Mouse (Mus musculus): Measurements from ENCODE around the gene Emc4. TPM values are rescaled to one million over a fixed set of nuclear protein-coding genes. Genes with fewer than 3 reads are reported as not detected.
A peak's percentile ranks its signal among the peaks of the same experiment; 100 is the strongest.

Gene Emc4
- polyA plus RNA-seq, 1 experiment from 2014 or later = 111 TPM

- H3K4me3 ChIP-seq (replicated peaks) = no peak overlapping the region
- H3K36me3 ChIP-seq (replicated peaks) = 0 out of 2 replicates have a peak, but pooled peaks cover 3% of the 10 kb centered on the region
- H3K9me3 ChIP-seq = no peaks in the 10 kb centered on the region
- H3K27me3 ChIP-seq = peaks cover 1% of the 10 kb centered on the region; the same call in 1 of the 2 replicates
- 80% methylated on average over 5 of the region's 5 CpGs for WGBS
- H3K4me1 ChIP-seq = peaks cover 14% of the 10 kb centered on the region
- no peak overlapping the region for H3K9ac ChIP-seq
- no peak for ATAC-seq (ENCODE audit: low FRiP score)
- H3K27ac ChIP-seq = no peak overlapping the region
- no peak overlapping the region for H3K4me2 ChIP-seq
Measured at GRCm38 (mm10) chr2:112369941-112370340, 2.1 kb upstream of the Emc4 start.

GRCm38 (mm10) chr2:112367222-112367621 lies 605 bp downstream of the Emc4 start:
- Histone ChIP-seq H3K9me3 (no peaks in the 10 kb centered on the region), H3K9ac (peak overlapping the region; percentile 81), H3K4me1 (peaks cover 14% of the 10 kb centered on the region), H3K4me2 (peak overlapping the region; percentile 90), H3K4me3 (replicated peaks) (peak overlapping the region; percentile 84), H3K27ac (no peak overlapping the region), H3K36me3 (replicated peaks) (peaks cover 25% of the 10 kb centered on the region), H3K27me3 (no peaks in the 10 kb centered on the region)
- 17% methylated on average over 15 of the region's 15 CpGs for WGBS
- ATAC-seq (ENCODE audit: low FRiP score) = peak; percentile 1; the same call in 1 of the 2 replicates

GRCm38 (mm10) chr2:112360781-112361169 lies 7.1 kb downstream of the Emc4 start:
- ATAC-seq (ENCODE audit: low FRiP score) = no peak
- no peaks in the 10 kb centered on the region for H3K4me1 ChIP-seq
- H3K9me3 ChIP-seq = no peaks in the 10 kb centered on the region
- H3K27me3 ChIP-seq = no peaks in the 10 kb centered on the region
- no peak overlapping the region for H3K4me2 ChIP-seq
- H3K36me3 ChIP-seq (replicated peaks) = peaks cover 83% of the 10 kb centered on the region
- no peak overlapping the region for H3K27ac ChIP-seq
- H3K4me3 ChIP-seq (replicated peaks) = no peak overlapping the region
- 86% methylated on average over 2 of the region's 2 CpGs for WGBS
- H3K9ac ChIP-seq = no peak overlapping the region

- no peak overlapping the region for H3K9ac ChIP-seq
- no peak for ATAC-seq (ENCODE audit: low FRiP score)
- H3K27ac ChIP-seq = no peak overlapping the region
- no peak overlapping the region for H3K4me2 ChIP-seq
- H3K27me3 ChIP-seq = no peaks in the 10 kb centered on the region
- no peak overlapping the region for H3K4me3 ChIP-seq (replicated peaks)
- H3K4me1 ChIP-seq = no peaks in the 10 kb centered on the region
- H3K36me3 ChIP-seq (replicated peaks) = peaks cover 82% of the 10 kb centered on the region
- H3K9me3 ChIP-seq = no peaks in the 10 kb centered on the region
- WGBS = 94% methylated on average over 12 of the region's 12 CpGs
Measured at GRCm38 (mm10) chr2:112360012-112360780, 7.6 kb downstream of the Emc4 start.

GRCm38 (mm10) chr2:112359611-112360010 lies 8.2 kb downstream of the Emc4 start:
- WGBS = 87% methylated on average over 2 of the region's 2 CpGs
- no peak overlapping the region for H3K9ac ChIP-seq
- H3K4me2 ChIP-seq = no peak overlapping the region
- H3K4me3 ChIP-seq (replicated peaks) = no peak overlapping the region
- no peaks in the 10 kb centered on the region for H3K4me1 ChIP-seq
- H3K9me3 ChIP-seq = no peaks in the 10 kb centered on the region
- H3K27me3 ChIP-seq = no peaks in the 10 kb centered on the region
- no peak for ATAC-seq (ENCODE audit: low FRiP score)
- peaks cover 78% of the 10 kb centered on the region for H3K36me3 ChIP-seq (replicated peaks)
- no peak overlapping the region for H3K27ac ChIP-seq

GRCm38 (mm10) chr2:112353685-112354455 lies 14.0 kb downstream of the Emc4 start:
- peaks cover 58% of the 10 kb centered on the region for H3K36me3 ChIP-seq (replicated peaks)
- WGBS = 94% methylated on average over 7 of the region's 7 CpGs

GRCm38 (mm10) chr2:112348246-112348645 lies 19.6 kb downstream of the Emc4 start:
- ATAC-seq (ENCODE audit: low FRiP score) = no peak
- no peaks in the 10 kb centered on the region for H3K9me3 ChIP-seq
- H3K4me1 ChIP-seq = no peaks in the 10 kb centered on the region
- H3K4me3 ChIP-seq (replicated peaks) = no peak overlapping the region
- 88% methylated on average over 3 of the region's 3 CpGs for WGBS
- peaks cover 35% of the 10 kb centered on the region for H3K36me3 ChIP-seq (replicated peaks)
- no peaks in the 10 kb centered on the region for H3K27me3 ChIP-seq
- H3K27ac ChIP-seq = no peak overlapping the region
- H3K4me2 ChIP-seq = no peak overlapping the region
- H3K9ac ChIP-seq = no peak overlapping the region

More at GRCm38 (mm10) chr2:112353685-112354455, 14.0 kb downstream of the Emc4 start:
- Histone ChIP-seq H3K9me3 (no peaks in the 10 kb centered on the region), H3K27ac (no peak overlapping the region), H3K9ac (no peak overlapping the region), H3K27me3 (no peaks in the 10 kb centered on the region), H3K4me3 (replicated peaks) (no peak overlapping the region), H3K4me1 (no peaks in the 10 kb centered on the region), H3K4me2 (no peak overlapping the region)
- ATAC-seq (ENCODE audit: low FRiP score) = no peak

GRCm38 (mm10) chr2:112341117-112341516 lies 26.7 kb downstream of the Emc4 start:
- Histone ChIP-seq H3K4me1 (no peaks in the 10 kb centered on the region), H3K27me3 (no peaks in the 10 kb centered on the region), H3K27ac (no peak overlapping the region), H3K4me3 (replicated peaks) (no peak overlapping the region), H3K36me3 (replicated peaks) (peaks cover 38% of the 10 kb centered on the region), H3K9me3 (no peaks in the 10 kb centered on the region), H3K4me2 (no peak overlapping the region), H3K9ac (no peak overlapping the region)
- no peak for ATAC-seq (ENCODE audit: low FRiP score)
- 75% methylated on average over 3 of the region's 3 CpGs for whole genome bisulfite sequencing

- 86% methylated on average over 2 of the region's 2 CpGs for WGBS
- H3K4me3 ChIP-seq (replicated peaks) = no peak overlapping the region
- H3K4me1 ChIP-seq = no peaks in the 10 kb centered on the region
- H3K9me3 ChIP-seq = no peaks in the 10 kb centered on the region
- H3K9ac ChIP-seq = no peak overlapping the region
- no peak for ATAC-seq (ENCODE audit: low FRiP score)
- no peak overlapping the region for H3K27ac ChIP-seq
- no peaks in the 10 kb centered on the region for H3K27me3 ChIP-seq
- H3K36me3 ChIP-seq (replicated peaks) = peaks cover 43% of the 10 kb centered on the region
- no peak overlapping the region for H3K4me2 ChIP-seq
Measured at GRCm38 (mm10) chr2:112339736-112340135, 28.1 kb downstream of the Emc4 start.

- Histone ChIP-seq H3K4me2 (no peak overlapping the region), H3K4me1 (no peaks in the 10 kb centered on the region), H3K9ac (no peak overlapping the region), H3K27me3 (no peaks in the 10 kb centered on the region), H3K4me3 (replicated peaks) (no peak overlapping the region), H3K27ac (no peak overlapping the region), H3K9me3 (no peaks in the 10 kb centered on the region), H3K36me3 (replicated peaks) (peaks cover 39% of the 10 kb centered on the region)
- no peak for ATAC-seq (ENCODE audit: low FRiP score)
- 92% methylated on average over 6 of the region's 6 CpGs for WGBS
Measured at GRCm38 (mm10) chr2:112337211-112337610, 30.6 kb downstream of the Emc4 start.

- Histone ChIP-seq H3K9me3 (no peaks in the 10 kb centered on the region), H3K27me3 (no peaks in the 10 kb centered on the region), H3K9ac (no peak overlapping the region), H3K4me2 (no peak overlapping the region), H3K27ac (no peak overlapping the region), H3K36me3 (replicated peaks) (peaks cover 20% of the 10 kb centered on the region), H3K4me1 (no peaks in the 10 kb centered on the region), H3K4me3 (replicated peaks) (no peak overlapping the region)
- ATAC-seq (ENCODE audit: low FRiP score) = no peak
- WGBS = 76% methylated on average over 4 of the region's 4 CpGs
Measured at GRCm38 (mm10) chr2:112332051-112332898, 35.6 kb downstream of the Emc4 start.

All from forebrain, embryonic 12.5 days (tissue).